Mouse (Mus musculus) CD4-positive naive resting alpha-beta T cell, adult 57 days (primary cell): Measurements from ENCODE around the gene 4930435E12Rik. TPM values are rescaled to one million over a fixed set of nuclear protein-coding genes. Genes with fewer than 3 reads are reported as not detected.

Experiments used
- total RNA-seq: library from RNA; stranded (reverse); gene quantifications from one replicate; pipeline ENCODE4 v1.2.4, GENCODE M21; 2023

4930435E12Rik gene
- total RNA-seq: not detected

GRCm38 (mm10) chr16:38828649-38829048, at the start of gene 4930435E12Rik:
Gene 4930435E12Rik (minus strand): TSS chr16:38828749.

GRCm38 (mm10) chr16:38800091-38800490, 28.5 kb downstream of the 4930435E12Rik start, which contains the start of gene Upk1b:
Gene Upk1b (minus strand): TSS chr16:38800328.

Other genes starting within 250 kb of the 4930435E12Rik start
- 13.2 TPM for gene Arhgap31, start 115.5 kb downstream of the 4930435E12Rik start, total RNA-seq
- gene B4galt4, start 86.5 kb downstream of the 4930435E12Rik start, total RNA-seq: 1.1 TPM
- 2.1 TPM for gene Upk1b, start 28.4 kb downstream of the 4930435E12Rik start, total RNA-seq
- gene Igsf11, start 63.9 kb upstream of the 4930435E12Rik start, total RNA-seq: not detected